Mouse (Mus musculus) C2C12 (cell line): ENCODE measurements around the gene Shbg. TPM values are rescaled to one million over a fixed set of nuclear protein-coding genes. Genes with fewer than 3 reads are reported as not detected.

Experiments used
- H3K27me3 ChIP-seq: one replicate; pipeline ENCODE4 v1.6.1; 2011; ENCODE audit not compliant: control insufficient read depth, insufficient read depth, insufficient read length
- H3K36me3 ChIP-seq: one replicate; pipeline ENCODE4 v1.6.1; 2011; ENCODE audit not compliant: control insufficient read depth, insufficient read depth
- H3K4me3 ChIP-seq: one replicate; pipeline ENCODE4 v1.5.1; 2011; ENCODE audit warnings: mild to moderate bottlenecking, control low read depth; ENCODE audit not compliant: poor library complexity, insufficient read depth, severe bottlenecking
- H3K79me2 ChIP-seq: one replicate; pipeline ENCODE4 v1.6.1; 2011; ENCODE audit not compliant: control insufficient read depth, insufficient read depth
- H3K79me3 ChIP-seq: one replicate; pipeline ENCODE4 v1.6.1; 2011; ENCODE audit warnings: low read depth, control low read depth
- H3ac ChIP-seq: one replicate; pipeline ENCODE3; 2011; ENCODE audit warnings: low read depth; ENCODE audit not compliant: control insufficient read depth, insufficient read length
- CEBPB ChIP-seq: IDR thresholded peaks from one replicate; pipeline ENCODE4 v1.6.1; 2011; ENCODE audit warnings: low read depth, mild to moderate bottlenecking, control low read depth, moderate library complexity
- CTCF ChIP-seq: IDR thresholded peaks from one replicate; pipeline ENCODE4 v1.5.1; 2011; ENCODE audit not compliant: control insufficient read depth, insufficient read depth, insufficient read length
- FOSL1 ChIP-seq: IDR thresholded peaks from one replicate; pipeline ENCODE4 v1.8.0; 2011; ENCODE audit warnings: mild to moderate bottlenecking, low read length; ENCODE audit not compliant: poor library complexity, insufficient read depth, severe bottlenecking
- MAX ChIP-seq: IDR thresholded peaks from one replicate; pipeline ENCODE4 v1.6.1; 2011; ENCODE audit warnings: mild to moderate bottlenecking, control low read depth
- MYOD1 ChIP-seq: IDR thresholded peaks from one replicate; pipeline ENCODE4 v1.6.1; 2011; ENCODE audit warnings: low read depth; ENCODE audit not compliant: control insufficient read depth, insufficient read length
- MYOG ChIP-seq: IDR thresholded peaks from one replicate; pipeline ENCODE4 v1.6.1; 2011; ENCODE audit not compliant: control insufficient read depth, insufficient read length; ENCODE audit errors: extremely low read depth
- USF1 ChIP-seq: IDR thresholded peaks from one replicate; pipeline ENCODE4 v1.6.1; 2011; ENCODE audit warnings: low read depth, mild to moderate bottlenecking, control low read depth, moderate library complexity
- microRNA-seq: library from miRNA; unstranded; fragments of <30 nt; microRNA quantifications from one replicate; pipeline ENCODE4, GENCODE M21; 2019; ENCODE audit warnings: borderline microRNAs expressed
- polyA plus RNA-seq: library from polyadenylated mRNA; unstranded; fragments of >200 nt; fragmentation: generic; extraction: Trizol; gene quantifications from one replicate; pipeline ENCODE4 v1.2.1, GENCODE M21; 2012; ENCODE audit warnings: missing spikeins

The Shbg gene
- polyA plus RNA-seq, 1 experiment: 0.18 TPM

GRCm38 (mm10) chr11:69575220-69575619 lies 42.5 kb downstream of the Shbg start:
- H3K36me3 ChIP-seq: peaks cover 52% of the 10 kb centered on the region
- no peaks in the 10 kb centered on the region for H3K27me3 ChIP-seq
- H3ac ChIP-seq: no peak overlapping the region
- H3K79me3 ChIP-seq: peaks cover 51% of the 10 kb centered on the region
- no peak for TF ChIP-seq MYOG
- no peak for TF ChIP-seq MYOD1
- no peak for TF ChIP-seq MAX
- TF ChIP-seq CEBPB: no peak
- TF ChIP-seq FOSL1: no peak
- no peak for TF ChIP-seq USF1
- no peak for TF ChIP-seq CTCF
- no peak overlapping the region for H3K4me3 ChIP-seq
- H3K79me2 ChIP-seq: peaks cover 89% of the 10 kb centered on the region

- no peak overlapping the region for H3K4me3 ChIP-seq
- no peaks in the 10 kb centered on the region for H3K27me3 ChIP-seq
- H3K79me3 ChIP-seq: peaks cover 3% of the 10 kb centered on the region
- H3ac ChIP-seq: no peak overlapping the region
- peaks cover 54% of the 10 kb centered on the region for H3K36me3 ChIP-seq
- H3K79me2 ChIP-seq: peaks cover 20% of the 10 kb centered on the region
- TF ChIP-seq MYOD1 (no peak), USF1 (no peak), MYOG (no peak), FOSL1 (no peak), CEBPB (no peak), CTCF (no peak), MAX (no peak)
These were observed 52.6 kb downstream of the Shbg start for GRCm38 (mm10) chr11:69565131-69565530.

Small RNAs within 50 kb of the gene (microRNA-seq; reads per million reads assigned to microRNA genes)
- 5.2 reads per million, percentile 53 among the genes with 10 or more reads in this experiment for gene Mir1934
- not detected for gene Mir467f

Other genes starting within 250 kb of the Shbg start
- 100 TPM for gene Chd3, start 248.5 kb downstream of the Shbg start, polyA plus RNA-seq
- 229 TPM for gene Naa38, start 222.4 kb downstream of the Shbg start, polyA plus RNA-seq
- 22.8 TPM for gene Cyb5d1, start 222.3 kb downstream of the Shbg start, polyA plus RNA-seq
- 0.16 TPM for gene Tmem88, start 219.7 kb downstream of the Shbg start, polyA plus RNA-seq
- gene Kdm6b, start 204.2 kb downstream of the Shbg start, polyA plus RNA-seq: 9.0 TPM
- gene Dnah2, start 68.8 kb downstream of the Shbg start, polyA plus RNA-seq: 0.14 TPM
- 0.61 TPM for gene Efnb3, start 57.7 kb downstream of the Shbg start, polyA plus RNA-seq
- gene Wrap53, start 37.6 kb downstream of the Shbg start, polyA plus RNA-seq: 21.9 TPM
- gene Trp53, start 37.5 kb downstream of the Shbg start, polyA plus RNA-seq: 226 TPM
- 0.20 TPM for gene Atp1b2, start 12.0 kb downstream of the Shbg start, polyA plus RNA-seq
- gene Sat2, start 4.1 kb upstream of the Shbg start, polyA plus RNA-seq: 3.8 TPM
- 96.0 TPM for gene Fxr2, start 15.1 kb upstream of the Shbg start, polyA plus RNA-seq
- 0.08 TPM for gene Sox15, start 37.4 kb upstream of the Shbg start, polyA plus RNA-seq
- 95.8 TPM for gene Mpdu1, start 44.7 kb upstream of the Shbg start, polyA plus RNA-seq
- gene Cd68, start 48.2 kb upstream of the Shbg start, polyA plus RNA-seq: 1.5 TPM
- gene Eif4a1, start 54.5 kb upstream of the Shbg start, polyA plus RNA-seq: 1,304 TPM
- gene Senp3, start 64.2 kb upstream of the Shbg start, polyA plus RNA-seq: 89.0 TPM
- gene Tnfsf13, start 67.9 kb upstream of the Shbg start, polyA plus RNA-seq: 0.28 TPM
- 6.4 TPM for gene Tnfsf12, start 77.9 kb upstream of the Shbg start, polyA plus RNA-seq
- 1.5 TPM for gene Tnfsfm13, start 78.2 kb upstream of the Shbg start, polyA plus RNA-seq
- 84.2 TPM for gene Polr2a, start 140.7 kb upstream of the Shbg start, polyA plus RNA-seq
- gene Slc35g3, start 144.1 kb upstream of the Shbg start, polyA plus RNA-seq: 0.08 TPM
- 3.0 TPM for gene Zbtb4, start 148.0 kb upstream of the Shbg start, polyA plus RNA-seq
- 37.7 TPM for gene Chrnb1, start 178.0 kb upstream of the Shbg start, polyA plus RNA-seq
- gene Fgf11, start 184.0 kb upstream of the Shbg start, polyA plus RNA-seq: 4.2 TPM
- gene Tmem102, start 187.7 kb upstream of the Shbg start, polyA plus RNA-seq: 0.32 TPM
- not detected for gene Gm39566, start 197.4 kb upstream of the Shbg start, polyA plus RNA-seq
- not detected for gene Spem2, start 200.6 kb upstream of the Shbg start, polyA plus RNA-seq
- gene Spem1, start 204.3 kb upstream of the Shbg start, polyA plus RNA-seq: not detected
- 10.7 TPM for gene Nlgn2, start 219.9 kb upstream of the Shbg start, polyA plus RNA-seq
- 260 TPM for gene Tmem256, start 220.6 kb upstream of the Shbg start, polyA plus RNA-seq
- 82.7 TPM for gene Plscr3, start 228.5 kb upstream of the Shbg start, polyA plus RNA-seq
- not detected for gene Tnk1, start 240.8 kb upstream of the Shbg start, polyA plus RNA-seq